Mouse (Mus musculus): Measurements from ENCODE around the gene Ifitm2. TPM values are rescaled to one million over a fixed set of nuclear protein-coding genes. Genes with fewer than 3 reads are reported as not detected.
"Not testable (repeated sequence)": the region's sequence is repeated elsewhere in the genome, so short reads cannot be mapped to it uniquely, and the experiment has no call there.

Ifitm2 gene
- polyA plus RNA-seq, 1 experiment from 2014 or later: 135 TPM

- Histone ChIP-seq H3K4me2 (no peak overlapping the region), H3K9ac (no peak overlapping the region), H3K36me3 (replicated peaks) (no peaks in the 10 kb centered on the region), H3K4me1 (no peaks in the 10 kb centered on the region), H3K9me3 (no peaks in the 10 kb centered on the region), H3K27ac (no peak overlapping the region), H3K4me3 (no peak overlapping the region), H3K27me3 (replicated peaks) (no peaks in the 10 kb centered on the region)
- ATAC-seq (replicated peaks): no peak
- 93% methylated on average over 7 of the region's 7 CpGs for WGBS
Observed at GRCm38 (mm10) chr7:140982971-140983370, 27.2 kb upstream of the Ifitm2 start.

GRCm38 (mm10) chr7:140981704-140982103 lies 25.9 kb upstream of the Ifitm2 start:
- Histone ChIP-seq H3K9ac (no peak overlapping the region), H3K36me3 (replicated peaks) (no peaks in the 10 kb centered on the region), H3K4me3 (no peak overlapping the region), H3K27me3 (replicated peaks) (no peaks in the 10 kb centered on the region), H3K27ac (no peak overlapping the region), H3K9me3 (no peaks in the 10 kb centered on the region), H3K4me2 (no peak overlapping the region), H3K4me1 (no peaks in the 10 kb centered on the region)
- no peak for ATAC-seq (replicated peaks)
- WGBS: 94% methylated on average over 8 of the region's 8 CpGs

- H3K4me3 ChIP-seq; H3K36me3 ChIP-seq (replicated peaks); H3K9ac ChIP-seq; ATAC-seq (replicated peaks); H3K9me3 ChIP-seq; H3K27me3 ChIP-seq (replicated peaks); H3K4me1 ChIP-seq; H3K4me2 ChIP-seq; H3K27ac ChIP-seq: not testable (repeated sequence)
- WGBS: 91% methylated on average over 9 of the region's 9 CpGs
Observed at GRCm38 (mm10) chr7:140976720-140977119, 20.9 kb upstream of the Ifitm2 start.

- Histone ChIP-seq H3K36me3 (replicated peaks) (no peaks in the 10 kb centered on the region), H3K9me3 (no peaks in the 10 kb centered on the region), H3K27me3 (replicated peaks) (0 out of 2 replicates have a peak, but pooled peaks cover 3% of the 10 kb centered on the region), H3K4me3 (no peak overlapping the region), H3K9ac (no peak overlapping the region), H3K4me2 (no peak overlapping the region), H3K4me1 (peaks cover 4% of the 10 kb centered on the region; the same call in 1 of the 2 replicates), H3K27ac (no peak overlapping the region)
- WGBS: 27% methylated on average over 3 of the region's 3 CpGs
- ATAC-seq (replicated peaks): no peak
Observed at GRCm38 (mm10) chr7:140975465-140975864, 19.7 kb upstream of the Ifitm2 start.

DNA sequence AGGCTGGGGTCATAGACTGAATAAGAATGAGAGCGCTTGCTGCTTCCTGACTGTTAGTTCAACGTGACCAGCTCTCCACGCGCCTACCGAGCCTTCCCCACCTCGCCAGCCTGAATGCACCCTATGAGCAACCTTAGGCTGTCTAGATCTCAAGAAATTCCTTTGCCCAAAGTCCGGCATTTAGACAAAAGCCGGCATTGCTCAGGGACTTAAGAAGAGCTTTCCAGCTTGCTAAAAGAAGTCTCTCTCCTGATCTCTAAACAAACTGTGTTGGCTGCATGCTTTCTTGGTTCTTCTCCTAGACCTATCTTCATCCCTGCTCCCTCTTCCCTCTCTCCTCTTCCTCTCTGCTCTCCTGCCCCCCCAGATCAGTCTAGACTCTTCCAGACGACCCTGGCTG lies 19.2 kb upstream of the Ifitm2 start:
- H3K27me3 ChIP-seq (replicated peaks): 0 out of 2 replicates have a peak, but pooled peaks cover 3% of the 10 kb centered on the region
- ATAC-seq (replicated peaks): no peak
- no peaks in the 10 kb centered on the region for H3K9me3 ChIP-seq
- no peak overlapping the region for H3K4me3 ChIP-seq
- H3K4me2 ChIP-seq: no peak overlapping the region
- H3K9ac ChIP-seq: no peak overlapping the region
- H3K27ac ChIP-seq: no peak overlapping the region
- H3K36me3 ChIP-seq (replicated peaks): no peaks in the 10 kb centered on the region
- WGBS: 11% methylated on average over 9 of the region's 9 CpGs
- H3K4me1 ChIP-seq: peaks cover 4% of the 10 kb centered on the region; the same call in 1 of the 2 replicates

GRCm38 (mm10) chr7:140973396-140974165 lies 17.8 kb upstream of the Ifitm2 start:
- no peak overlapping the region for H3K4me2 ChIP-seq
- no peak overlapping the region for H3K9ac ChIP-seq
- peaks cover 4% of the 10 kb centered on the region; the same call in 1 of the 2 replicates for H3K4me1 ChIP-seq
- H3K27me3 ChIP-seq (replicated peaks): 0 out of 2 replicates have a peak, but pooled peaks cover 3% of the 10 kb centered on the region
- H3K36me3 ChIP-seq (replicated peaks): no peaks in the 10 kb centered on the region
- WGBS: 29% methylated on average over 14 of the region's 14 CpGs
- no peak overlapping the region for H3K4me3 ChIP-seq
- no peak for ATAC-seq (replicated peaks)
- H3K9me3 ChIP-seq: no peaks in the 10 kb centered on the region
- H3K27ac ChIP-seq: no peak overlapping the region

DNA sequence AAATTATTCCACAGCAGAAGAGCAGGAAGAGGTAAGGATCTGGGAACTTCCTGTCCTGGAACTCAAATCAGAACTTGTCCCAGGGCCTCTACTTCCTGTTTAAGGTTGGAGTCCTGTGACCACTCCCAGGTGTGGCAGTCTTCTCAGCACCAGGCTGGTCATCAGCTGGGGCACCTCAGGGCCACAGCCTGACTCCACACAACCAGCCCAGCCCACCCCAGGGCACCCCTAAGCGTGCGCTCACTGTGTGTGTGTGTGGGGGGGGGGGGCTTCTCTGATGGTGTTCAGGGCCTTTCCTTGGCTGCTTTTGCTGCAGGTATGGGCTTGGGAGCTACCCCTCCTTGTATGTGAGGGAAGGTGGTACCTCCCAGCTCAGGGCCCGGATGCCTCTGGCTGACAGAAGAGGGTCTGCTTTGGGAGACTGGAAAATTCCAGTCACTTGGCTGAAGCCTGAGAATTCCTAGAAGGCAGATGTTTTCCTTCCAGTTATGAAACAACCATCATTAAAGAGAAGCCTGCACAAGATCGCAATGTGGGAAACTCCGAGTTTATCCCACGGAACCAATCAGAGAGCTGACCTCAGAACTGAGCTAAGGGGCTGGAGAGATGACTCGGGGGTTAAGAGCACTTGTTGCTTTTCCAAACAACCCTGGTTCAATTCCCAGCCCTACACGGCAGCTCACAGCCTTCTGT lies 15.8 kb upstream of the Ifitm2 start:
- H3K9ac ChIP-seq: no peak overlapping the region
- no peak overlapping the region for H3K4me3 ChIP-seq
- 0 out of 2 replicates have a peak, but pooled peaks cover 3% of the 10 kb centered on the region for H3K27me3 ChIP-seq (replicated peaks)
- H3K27ac ChIP-seq: no peak overlapping the region
- WGBS: 87% methylated on average over 8 of the region's 8 CpGs
- ATAC-seq (replicated peaks): no peak
- H3K9me3 ChIP-seq: no peaks in the 10 kb centered on the region
- no peak overlapping the region for H3K4me2 ChIP-seq
- peaks cover 4% of the 10 kb centered on the region; the same call in 1 of the 2 replicates for H3K4me1 ChIP-seq
- H3K36me3 ChIP-seq (replicated peaks): no peaks in the 10 kb centered on the region

DNA sequence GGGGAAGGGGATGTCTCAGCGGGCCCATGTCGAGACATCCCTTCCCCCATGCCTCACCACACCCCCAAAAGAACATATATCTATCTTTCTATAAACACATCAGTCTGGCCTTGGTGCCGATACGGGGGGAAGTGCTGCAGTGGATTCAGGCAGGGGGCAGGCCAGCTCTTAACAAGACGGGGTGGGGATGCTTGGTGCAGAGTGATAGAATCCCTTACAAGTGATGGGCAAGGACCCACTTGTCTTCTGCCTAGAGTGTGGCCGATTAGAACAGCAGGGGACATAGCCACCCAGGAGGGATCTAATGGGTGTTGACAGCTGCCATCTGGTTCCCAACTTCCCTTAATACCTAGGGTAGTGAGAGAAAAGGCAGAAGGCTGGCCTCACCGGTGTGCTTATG lies 15.1 kb upstream of the Ifitm2 start:
- H3K27me3 ChIP-seq (replicated peaks): 0 out of 2 replicates have a peak, but pooled peaks cover 3% of the 10 kb centered on the region
- no peak overlapping the region for H3K27ac ChIP-seq
- H3K36me3 ChIP-seq (replicated peaks): no peaks in the 10 kb centered on the region
- no peak overlapping the region for H3K4me3 ChIP-seq
- H3K4me2 ChIP-seq: no peak overlapping the region
- ATAC-seq (replicated peaks): no peak
- peaks cover 4% of the 10 kb centered on the region; the same call in 1 of the 2 replicates for H3K4me1 ChIP-seq
- H3K9ac ChIP-seq: no peak overlapping the region
- WGBS: 52% methylated on average over 7 of the region's 7 CpGs
- no peaks in the 10 kb centered on the region for H3K9me3 ChIP-seq

DNA sequence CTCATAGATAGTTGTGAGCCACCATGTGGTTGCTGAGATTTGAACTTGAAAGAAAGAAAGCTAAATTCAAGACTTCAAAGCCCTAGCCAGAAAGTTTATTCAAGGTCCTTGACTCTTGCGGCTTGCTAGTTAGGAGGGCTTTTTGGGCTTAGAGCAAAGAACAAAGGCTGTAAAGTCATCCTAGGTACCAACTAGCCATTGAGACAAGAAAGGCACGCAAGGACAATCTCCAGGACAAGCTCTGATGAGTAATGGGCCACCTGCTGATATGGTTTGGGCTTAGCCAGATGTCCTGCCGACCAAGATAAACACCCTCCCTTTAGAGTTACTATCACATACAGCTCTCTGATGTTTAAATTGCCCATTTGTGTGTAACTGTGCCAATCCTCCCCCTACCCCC lies 12.9 kb upstream of the Ifitm2 start:
- not testable (repeated sequence) for H3K4me2 ChIP-seq; H3K4me3 ChIP-seq; H3K27ac ChIP-seq; ATAC-seq (replicated peaks); H3K9me3 ChIP-seq; H3K9ac ChIP-seq; H3K27me3 ChIP-seq (replicated peaks); H3K36me3 ChIP-seq (replicated peaks); H3K4me1 ChIP-seq
- WGBS: 19% methylated on average over 3 of the region's 3 CpGs

GRCm38 (mm10) chr7:140967862-140968591 lies 12.2 kb upstream of the Ifitm2 start:
- no peak overlapping the region for H3K4me2 ChIP-seq
- H3K4me1 ChIP-seq: no peaks in the 10 kb centered on the region
- 7% methylated on average over 14 of the region's 14 CpGs for WGBS
- no peaks in the 10 kb centered on the region for H3K27me3 ChIP-seq (replicated peaks)
- H3K36me3 ChIP-seq (replicated peaks): no peaks in the 10 kb centered on the region
- ATAC-seq (replicated peaks): no peak
- no peak overlapping the region for H3K4me3 ChIP-seq
- no peaks in the 10 kb centered on the region for H3K9me3 ChIP-seq
- no peak overlapping the region for H3K27ac ChIP-seq
- H3K9ac ChIP-seq: no peak overlapping the region

- Histone ChIP-seq H3K27me3 (replicated peaks) (no peaks in the 10 kb centered on the region), H3K4me3 (no peak within 1 kb of the TSS), H3K36me3 (replicated peaks) (no peaks in the 10 kb centered on the region), H3K9me3 (no peaks in the 10 kb centered on the region), H3K9ac (no peak within 1 kb of the TSS), H3K27ac (no peak within 1 kb of the TSS), H3K4me1 (no peaks in the 10 kb centered on the region), H3K4me2 (no peak within 1 kb of the TSS)
- 82% methylated on average over 4 of the region's 4 CpGs for WGBS
- ATAC-seq (replicated peaks): no peak
Observed at GRCm38 (mm10) chr7:140966921-140967320, 11.1 kb upstream of the Ifitm2 start, which contains the start of gene Ifitm1. Ifitm1 (plus strand) TSS chr7:140967221.

DNA sequence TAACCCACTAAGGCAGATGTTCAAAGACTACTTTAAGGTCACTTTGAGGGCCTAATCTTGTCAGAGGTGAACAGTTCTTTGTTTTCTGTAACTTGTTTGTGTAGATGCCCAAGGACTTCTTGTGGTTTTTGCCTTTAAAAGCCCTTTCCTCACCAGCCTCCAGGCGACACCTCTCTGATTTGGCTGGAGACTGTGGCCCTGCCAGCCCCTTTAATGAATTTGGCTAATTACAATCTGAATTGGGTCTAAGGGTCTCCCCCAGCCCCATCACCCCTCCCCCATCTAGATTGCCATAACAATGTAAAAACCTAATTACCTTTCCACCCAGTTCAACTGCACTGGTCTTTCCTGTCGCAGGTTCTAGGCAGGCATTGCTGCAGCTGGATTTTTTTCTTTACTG lies 6.9 kb upstream of the Ifitm2 start:
- no peak overlapping the region for H3K4me2 ChIP-seq
- H3K27me3 ChIP-seq (replicated peaks): no peaks in the 10 kb centered on the region
- H3K36me3 ChIP-seq (replicated peaks): no peaks in the 10 kb centered on the region
- peaks cover 5% of the 10 kb centered on the region; the same call in 1 of the 2 replicates for H3K4me1 ChIP-seq
- H3K9me3 ChIP-seq: no peaks in the 10 kb centered on the region
- no peak overlapping the region for H3K9ac ChIP-seq
- no peak for ATAC-seq (replicated peaks)
- no peak overlapping the region for H3K27ac ChIP-seq
- 74% methylated on average over 2 of the region's 2 CpGs for WGBS
- H3K4me3 ChIP-seq: no peak overlapping the region

Measured in midbrain, embryonic 15.5 days (tissue).